Mouse (Mus musculus): ENCODE data around the gene Mospd3.

DNA sequence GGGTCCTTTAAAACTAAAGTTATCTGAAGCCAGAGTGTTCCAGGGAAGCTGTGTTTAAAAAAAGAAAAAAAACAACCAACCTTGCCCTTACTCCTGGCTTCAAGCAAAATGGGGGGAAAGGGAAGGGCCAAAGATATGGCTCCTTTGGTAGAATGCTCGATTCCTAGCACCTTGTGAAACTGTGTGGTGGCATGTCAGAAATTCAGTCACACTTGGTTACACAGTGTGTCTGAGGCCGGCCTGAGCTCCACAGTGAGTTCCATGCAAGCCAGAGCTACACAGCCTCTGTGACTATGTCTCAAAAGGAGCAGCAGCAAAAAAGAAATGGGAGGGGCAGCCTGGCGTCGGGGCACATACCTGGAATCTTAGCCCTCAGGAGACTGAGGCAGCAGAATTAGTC, 48.4 kb upstream of the Mospd3 start:
- TF ChIP-seq E2F4 (IDR thresholded peaks at IDR 0.05; ENCODE audit: insufficient read depth) = no peak
- TF ChIP-seq SRF (IDR thresholded peaks at IDR 0.05; ENCODE audit: control insufficient read depth, insufficient read length, low read depth) = no peak
- TF ChIP-seq POLR2A (IDR thresholded peaks at IDR 0.05; ENCODE audit: insufficient read length, low read depth) = no peak
- no peak for TF ChIP-seq MYOG (IDR thresholded peaks at IDR 0.05; ENCODE audit: control insufficient read depth in 1 of 3, insufficient read depth in 1 of 3, insufficient read length in 2 of 3, low read depth in 2 of 3)
- no peak for TF ChIP-seq REST (IDR thresholded peaks at IDR 0.05; ENCODE audit: insufficient read depth, insufficient read length)
